Mouse (Mus musculus) embryo, embryonic 10.5 days (tissue): ENCODE results near the gene Etv1.
"Not testable (repeated sequence)": the region's sequence is repeated elsewhere in the genome, so short reads cannot be mapped to it uniquely, and the experiment has no call there.

ENCODE experiments used
- DNase-seq: peaks from one replicate; pipeline ENCODE4 v3.0.0-alpha.2; 2015; ENCODE audit warnings: low spot score

Gene Etv1

DNA sequence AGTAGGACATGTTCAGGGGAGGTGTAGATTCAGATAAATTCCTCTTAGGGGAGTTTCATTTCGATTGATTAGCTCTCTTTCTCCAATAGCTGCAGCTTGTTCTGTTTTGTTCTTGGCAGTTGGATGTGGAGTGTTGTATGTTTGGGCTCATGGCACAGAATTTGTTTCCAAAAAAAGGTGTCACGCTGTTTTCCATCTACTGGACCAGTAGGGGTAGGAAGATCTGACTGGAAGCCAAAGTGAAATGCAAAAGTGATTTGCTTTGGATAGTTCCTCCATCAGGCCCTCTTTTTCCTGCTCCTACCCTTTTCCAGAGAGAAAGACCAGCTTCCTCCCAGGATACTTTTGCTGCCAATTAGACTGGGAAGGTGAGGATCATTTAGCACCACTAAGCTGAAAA lies 39.1 kb downstream of the Etv1 start:
- no peak for DNase-seq

DNA sequence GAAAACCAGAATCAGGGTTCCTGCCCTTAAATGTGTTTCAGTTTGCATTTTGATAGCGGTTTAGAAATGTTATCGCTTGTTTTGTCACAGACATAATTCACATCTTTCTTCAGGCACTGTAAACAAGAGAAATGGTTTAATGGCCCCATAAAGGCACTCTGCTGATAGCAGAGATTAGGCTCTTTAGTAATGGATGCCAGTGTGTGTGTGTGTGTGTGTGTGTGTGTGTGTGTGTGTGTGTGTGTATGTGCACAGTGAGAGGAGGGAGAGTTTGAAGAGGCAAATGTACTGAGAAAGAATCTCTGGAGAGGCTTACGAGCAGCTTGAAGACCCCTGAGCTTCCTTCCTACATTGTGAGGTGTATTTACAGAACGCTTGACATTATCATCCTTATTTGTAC lies 41.5 kb downstream of the Etv1 start:
- DNase-seq, result no peak

DNA sequence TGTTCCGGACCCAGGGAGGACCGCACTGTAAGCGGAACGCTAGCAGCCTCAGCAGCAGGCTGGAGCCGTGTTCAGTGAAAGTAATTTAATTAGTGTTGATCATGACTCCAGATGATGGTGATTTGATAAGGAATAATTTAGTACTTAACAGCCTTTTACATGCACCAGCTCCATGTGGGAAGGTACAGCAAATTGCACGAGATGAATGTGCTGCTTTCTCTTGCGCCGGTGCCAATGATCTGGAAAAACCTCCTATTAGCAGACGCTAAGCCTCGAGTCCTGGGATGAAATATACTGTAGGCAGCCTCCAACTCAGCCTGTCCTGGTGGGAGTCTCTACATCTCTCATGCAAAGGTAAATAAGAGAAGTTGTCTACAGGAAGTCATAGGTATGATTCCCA lies 45.2 kb downstream of the Etv1 start:
- DNase-seq, result no peak

DNA sequence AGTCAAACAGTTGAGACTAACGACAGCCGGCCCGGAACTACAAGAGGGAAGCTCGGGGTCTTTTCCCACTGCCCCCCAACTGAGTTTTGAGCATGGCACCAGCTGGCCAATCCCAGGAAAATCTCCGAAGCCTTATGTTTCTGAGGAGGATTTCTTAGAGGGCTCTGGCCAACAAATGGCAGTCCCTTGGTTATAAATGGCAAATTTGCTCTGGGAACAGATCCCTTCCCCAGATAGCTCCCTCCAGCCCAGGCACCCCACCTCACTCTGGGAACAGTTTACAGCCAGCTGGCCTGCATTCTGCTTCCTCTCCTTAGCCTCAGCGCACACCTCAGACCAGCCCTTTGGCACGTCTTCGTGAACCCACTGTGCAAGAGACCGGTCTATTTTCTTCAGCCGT lies 53.8 kb downstream of the Etv1 start:
- DNase-seq, result no peak

DNA sequence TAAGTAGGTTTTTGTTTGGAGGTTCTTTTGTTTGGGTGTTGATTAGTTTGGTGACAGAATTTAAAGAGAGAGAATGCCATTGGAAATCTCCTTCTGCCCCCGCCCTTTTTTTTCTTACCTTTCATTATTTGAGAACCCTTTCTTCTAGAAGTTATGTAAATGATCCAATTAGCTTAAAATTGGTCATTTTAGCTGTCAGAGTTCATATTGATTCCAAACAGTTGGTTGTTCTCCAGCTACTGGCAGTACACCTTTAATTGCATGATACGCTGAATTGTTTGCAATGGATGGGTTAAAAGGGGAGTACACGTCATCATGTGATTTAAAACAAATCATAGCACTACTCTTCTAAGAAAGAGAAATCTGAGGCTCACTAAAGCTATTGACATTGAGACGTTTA lies 55.4 kb downstream of the Etv1 start:
- no peak for DNase-seq

DNA sequence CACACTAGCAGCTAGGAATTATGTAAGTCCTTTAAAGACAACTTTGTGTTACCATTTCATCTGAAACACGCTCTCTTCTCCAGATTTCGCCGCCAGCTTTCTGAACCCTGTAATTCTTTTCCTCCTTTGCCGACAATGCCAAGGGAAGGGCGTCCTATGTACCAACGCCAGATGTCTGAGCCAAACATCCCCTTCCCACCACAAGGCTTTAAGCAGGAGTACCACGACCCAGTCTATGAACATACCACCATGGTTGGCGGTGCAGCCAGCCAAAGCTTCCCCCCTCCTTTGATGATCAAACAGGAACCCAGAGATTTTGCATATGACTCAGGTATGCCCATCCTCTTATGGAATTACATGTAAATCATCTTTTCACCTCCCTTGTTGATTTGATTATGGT lies 55.8 kb downstream of the Etv1 start:
- not testable (repeated sequence) for DNase-seq

DNA sequence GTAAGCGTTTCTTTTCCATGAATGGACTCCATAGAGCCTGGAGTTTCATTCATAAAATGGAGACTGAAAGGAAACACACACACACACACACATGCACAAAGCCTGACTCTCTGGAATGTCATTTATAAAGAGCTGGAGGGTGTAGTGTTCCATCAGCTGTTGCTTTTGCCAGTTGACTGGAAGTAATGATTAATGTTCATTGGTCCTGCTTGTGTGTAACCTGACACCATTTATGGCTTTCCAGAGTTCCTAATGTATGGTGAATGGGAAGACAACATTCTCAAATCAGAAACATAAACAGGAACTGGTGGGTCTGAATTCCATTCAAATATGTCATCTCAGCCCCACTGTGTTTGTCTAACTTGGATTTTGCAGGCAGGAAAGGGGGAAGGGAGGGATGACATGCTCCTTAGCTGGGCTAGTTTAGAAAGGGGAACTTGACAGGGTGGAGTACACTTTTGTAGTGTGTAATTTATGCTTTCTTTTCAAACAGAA lies 64.7 kb downstream of the Etv1 start:
- DNase-seq, result peak; percentile 88

DNA sequence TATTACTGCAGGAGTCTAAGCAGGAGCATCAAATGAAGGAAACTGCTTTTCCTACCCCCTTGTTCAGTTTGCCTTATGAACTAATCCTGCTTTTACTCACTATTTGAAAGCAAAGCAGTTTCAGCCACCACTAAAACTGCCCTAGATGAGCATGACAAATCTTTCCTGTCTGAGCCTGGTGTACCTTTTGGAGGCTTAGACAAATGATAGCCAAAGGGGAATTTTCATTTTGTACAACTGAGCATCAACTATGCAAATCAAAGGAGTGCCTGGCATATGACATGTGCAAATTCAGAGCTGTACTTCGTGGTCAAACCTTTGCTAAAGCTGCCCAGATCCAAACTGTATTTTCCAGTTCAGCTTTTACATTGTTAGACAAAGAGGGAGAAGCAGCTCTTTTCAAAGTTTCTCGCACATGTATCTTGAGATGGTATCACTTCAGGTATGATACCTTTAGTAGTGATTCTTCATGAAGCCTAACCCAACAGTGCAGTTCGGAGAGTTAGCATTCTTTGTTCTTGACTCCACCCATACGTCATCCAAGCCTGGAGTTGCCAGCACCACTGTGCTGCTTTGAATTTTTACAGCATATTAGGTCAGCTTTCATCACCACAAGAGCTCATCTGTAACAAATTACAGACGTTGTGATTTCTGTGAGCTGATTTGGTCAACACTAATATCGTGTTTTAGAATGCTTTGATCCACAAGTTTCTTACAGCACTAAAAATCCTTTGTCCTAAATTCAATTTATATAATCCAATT lies 68.5 kb downstream of the Etv1 start:
- no peak for DNase-seq

DNA sequence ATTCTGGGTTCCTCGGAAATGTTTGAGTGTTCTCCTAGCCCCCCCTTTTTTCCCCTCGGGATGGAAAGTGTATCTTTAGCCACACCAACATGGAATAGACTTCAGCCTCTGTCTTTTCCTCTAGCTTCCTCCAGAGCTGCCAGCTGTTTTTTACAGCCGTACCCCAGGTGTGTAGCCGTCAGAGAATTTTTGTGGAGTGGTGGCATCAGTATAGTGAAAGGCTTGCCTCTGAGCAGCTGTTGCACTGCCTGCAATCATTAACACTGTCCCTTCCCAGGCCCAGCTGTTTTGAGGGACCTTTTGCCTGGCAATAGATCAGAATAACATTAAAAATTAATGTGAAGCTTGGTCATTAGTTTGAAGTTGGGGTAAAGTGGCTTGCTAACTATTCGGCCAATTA lies 70.8 kb downstream of the Etv1 start:
- no peak for DNase-seq

DNA sequence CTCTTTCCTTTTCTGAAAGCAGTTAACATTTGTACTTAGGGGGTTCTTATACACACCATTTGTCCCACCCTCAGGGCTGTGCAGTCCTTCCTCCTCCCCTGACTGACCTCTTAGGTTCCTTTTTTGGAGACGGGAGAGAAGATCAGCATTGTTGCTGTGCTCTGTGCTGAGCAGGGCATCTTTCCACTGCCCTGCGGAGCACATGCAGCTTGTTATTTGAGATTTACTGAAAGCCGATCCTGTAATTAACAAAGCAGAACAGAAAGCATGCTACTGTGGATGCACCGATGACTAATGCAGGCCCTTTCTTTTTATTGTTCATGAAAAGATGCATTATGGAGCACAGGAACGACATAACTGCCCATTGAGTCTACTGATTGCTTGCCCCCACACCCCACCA lies 75.1 kb downstream of the Etv1 start:
- no peak for DNase-seq

DNA sequence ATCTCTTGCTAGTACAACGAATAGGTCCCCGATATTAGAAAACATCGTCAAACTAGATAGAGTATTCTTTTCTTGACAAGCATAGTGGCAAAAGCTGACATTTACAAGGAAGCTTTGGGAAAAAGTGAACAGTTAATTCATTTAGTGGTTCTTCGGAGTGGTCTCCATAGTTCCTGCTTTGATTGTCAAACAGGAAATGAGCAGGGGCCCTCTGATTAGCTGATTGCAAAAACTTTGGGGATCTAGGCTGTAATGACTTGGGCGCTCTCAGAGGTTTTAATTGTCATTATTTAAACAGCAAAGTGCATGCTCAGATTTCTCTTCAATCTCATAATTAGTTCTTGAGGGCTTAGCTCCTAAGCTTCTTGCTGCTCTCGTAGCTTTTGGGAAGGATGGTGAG lies 75.6 kb downstream of the Etv1 start:
- DNase-seq, result no peak

DNA sequence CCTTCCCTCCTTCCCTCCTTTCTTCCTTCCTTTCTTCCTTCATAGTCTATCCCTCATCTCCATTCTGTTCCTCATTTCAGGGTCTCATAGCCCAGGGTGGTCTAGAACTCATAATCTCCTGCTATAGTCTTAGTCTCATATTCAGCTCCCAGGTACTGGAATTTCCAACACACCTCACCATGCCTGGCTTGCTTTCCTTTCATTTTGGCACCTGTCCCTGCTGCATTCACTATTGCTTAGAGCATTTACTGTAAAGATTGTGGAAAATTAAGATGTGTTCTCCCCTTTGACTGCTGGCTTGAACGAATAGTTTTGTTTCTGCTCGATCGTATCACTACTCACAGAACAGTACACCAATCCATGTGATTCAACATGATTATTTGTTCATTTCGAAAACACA lies 80.5 kb downstream of the Etv1 start:
- no peak for DNase-seq

DNA sequence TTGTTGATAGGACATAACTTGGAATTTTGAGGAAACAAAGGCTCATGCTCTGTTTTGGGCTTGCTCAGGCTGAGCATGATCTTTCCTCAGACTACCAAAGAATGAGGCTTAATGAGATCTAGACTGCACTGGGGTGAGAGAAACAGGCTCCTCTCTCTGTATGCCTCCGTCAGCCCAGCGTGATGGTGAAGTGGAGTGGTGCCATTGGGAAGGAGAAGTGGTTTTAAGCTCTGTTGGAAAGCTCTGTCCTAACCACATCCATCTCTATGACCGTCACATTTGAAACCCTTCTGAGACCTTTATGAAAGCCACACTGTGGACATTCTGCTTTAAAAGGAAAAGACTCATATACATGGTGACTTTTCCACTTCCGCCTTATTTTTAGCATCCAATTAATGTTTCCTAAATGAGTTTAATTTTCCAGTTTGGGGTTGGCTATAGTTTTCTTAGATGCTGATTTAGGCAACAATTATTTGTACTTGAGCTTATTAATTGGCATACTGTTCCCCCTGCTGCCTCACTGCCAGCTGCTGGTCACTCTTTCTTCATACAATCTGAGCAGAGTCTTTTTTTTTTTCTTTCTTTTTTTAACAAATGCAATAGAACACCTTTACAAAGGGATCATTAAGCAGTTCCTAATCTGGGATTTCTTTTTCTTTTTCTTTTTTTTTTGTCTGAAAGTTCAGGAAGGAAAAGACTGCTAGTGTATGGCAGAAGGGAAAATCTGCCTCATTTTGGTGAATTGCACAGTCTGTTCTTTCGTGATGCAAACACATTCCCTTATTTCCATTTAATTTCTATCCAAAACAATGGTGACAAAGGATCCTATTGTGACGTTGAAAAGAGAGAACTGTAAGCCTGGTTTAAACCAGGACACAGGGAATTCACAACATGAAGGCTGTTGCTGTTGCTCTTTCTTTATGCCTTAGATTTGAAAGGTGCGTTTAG lies 81.3 kb downstream of the Etv1 start:
- DNase-seq, result no peak

DNA sequence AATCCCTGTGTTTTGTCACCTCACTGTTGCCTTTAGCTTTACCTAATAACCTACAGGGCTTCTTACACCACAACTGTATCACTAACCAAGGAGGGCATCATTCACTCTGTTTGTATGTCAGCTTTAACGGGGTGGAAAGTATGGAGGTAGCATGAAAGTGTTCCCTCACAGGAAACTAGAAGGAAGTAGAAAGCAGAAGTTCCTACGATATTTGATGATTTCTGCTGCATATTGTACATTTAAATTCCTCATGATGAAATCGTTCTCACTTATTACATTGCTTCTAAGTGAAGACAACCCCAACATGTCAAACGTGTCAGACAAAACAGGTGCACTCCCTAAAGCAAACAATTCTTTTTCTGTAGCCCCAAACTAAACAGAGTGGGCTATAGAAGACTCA lies 84.2 kb downstream of the Etv1 start:
- no peak for DNase-seq

DNA sequence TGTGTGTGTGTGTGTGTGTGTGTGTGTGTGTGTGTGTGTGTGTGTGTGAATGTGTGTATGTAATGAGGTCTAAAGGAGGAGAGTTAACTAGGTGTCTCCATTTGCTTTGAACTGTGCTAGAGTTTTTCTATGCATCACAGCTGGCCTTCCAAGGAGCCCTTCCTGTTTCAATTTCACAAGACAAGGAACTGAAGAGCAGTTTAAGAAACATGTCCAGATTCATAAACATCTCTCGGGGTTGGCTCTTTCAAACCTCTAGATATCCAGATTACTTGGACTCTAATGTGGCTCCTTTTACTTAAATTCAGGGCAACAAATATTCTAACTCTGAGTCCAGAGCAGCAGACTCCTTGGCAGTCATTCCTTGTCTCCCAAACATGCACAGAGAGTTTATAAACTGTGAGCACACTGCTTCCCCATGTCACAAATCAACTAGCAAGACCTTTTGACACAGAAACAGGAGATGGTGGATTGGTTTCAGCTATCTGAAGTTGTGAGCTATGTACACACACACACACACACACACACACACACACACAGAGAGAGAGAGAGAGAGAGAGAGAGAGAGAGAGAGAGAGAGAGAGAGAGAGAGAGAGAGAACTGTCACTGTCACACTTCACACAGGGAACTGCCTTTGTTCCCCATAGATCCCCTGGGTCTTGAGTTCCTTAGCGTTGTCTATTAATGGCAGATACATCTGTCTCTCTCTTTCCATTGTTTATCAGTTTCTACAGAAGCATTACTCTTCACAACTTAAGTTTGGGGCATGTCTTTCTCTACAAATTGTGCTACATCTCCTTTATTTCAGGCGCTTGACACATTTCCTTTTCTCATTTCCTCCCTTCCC lies 85.0 kb downstream of the Etv1 start:
- no peak for DNase-seq

DNA sequence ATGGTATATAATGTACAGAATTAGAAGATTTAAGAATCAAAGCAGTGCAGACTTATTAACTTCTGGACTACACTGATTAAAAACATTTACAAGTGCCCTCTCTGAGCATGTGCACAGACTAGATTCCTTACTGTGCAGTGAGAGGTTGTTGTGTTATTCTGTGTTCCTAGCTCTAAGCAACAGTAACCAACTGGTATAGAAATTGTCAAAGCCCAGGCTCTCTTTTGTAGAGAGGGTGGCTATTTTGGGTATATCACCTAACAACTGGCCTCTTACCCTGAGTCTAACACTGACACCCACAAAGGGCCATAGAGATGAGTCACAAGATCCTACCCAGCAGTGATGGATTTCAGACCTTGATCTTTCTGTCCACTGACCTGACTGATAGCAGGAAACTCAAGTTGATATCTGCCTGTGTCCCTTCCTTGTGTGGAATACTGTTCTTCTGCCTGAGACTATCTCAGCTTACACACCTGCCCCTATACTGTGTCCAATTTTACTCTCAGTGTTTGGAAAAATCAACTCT lies 95.4 kb downstream of the Etv1 start:
- no peak for DNase-seq

DNA sequence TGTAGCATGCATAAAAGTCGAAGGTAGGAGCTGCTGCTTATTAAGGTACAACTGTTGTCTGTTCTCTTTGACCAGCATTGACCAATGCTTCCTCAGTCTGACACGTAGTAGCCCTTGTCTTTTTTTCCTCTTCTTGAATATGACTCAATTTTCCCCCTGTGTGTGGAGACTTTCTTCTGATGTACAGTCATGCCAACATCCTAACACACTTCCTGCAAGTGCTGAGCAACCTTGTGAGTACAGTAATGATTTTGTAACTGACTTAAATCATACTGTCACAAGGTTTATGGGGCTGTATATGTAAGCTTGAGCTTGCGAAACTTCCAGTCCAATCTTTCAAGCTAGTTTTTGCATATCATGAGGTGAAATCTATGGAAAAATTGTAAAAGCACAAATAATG lies 125.3 kb downstream of the Etv1 start:
- DNase-seq, result no peak

DNA sequence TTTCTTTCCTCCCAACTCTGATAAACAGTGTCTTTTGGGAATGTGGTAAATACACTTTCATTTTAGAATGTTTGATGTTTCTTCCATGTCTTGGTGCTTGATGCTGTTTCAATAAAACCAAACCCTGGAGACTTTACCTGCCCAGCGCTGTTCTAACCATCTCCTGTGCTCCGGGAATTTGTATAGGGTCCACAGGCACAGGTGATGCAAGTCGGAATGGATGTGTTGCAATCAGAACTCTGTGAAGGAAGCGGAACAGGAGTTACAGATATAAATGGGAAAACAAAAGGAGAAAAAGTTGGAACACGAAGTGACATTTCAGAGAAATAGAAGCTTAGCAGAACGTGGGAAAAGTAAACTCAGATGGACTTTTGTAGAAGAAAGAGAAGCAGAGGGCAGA lies 127.1 kb downstream of the Etv1 start:
- DNase-seq, result no peak

DNA sequence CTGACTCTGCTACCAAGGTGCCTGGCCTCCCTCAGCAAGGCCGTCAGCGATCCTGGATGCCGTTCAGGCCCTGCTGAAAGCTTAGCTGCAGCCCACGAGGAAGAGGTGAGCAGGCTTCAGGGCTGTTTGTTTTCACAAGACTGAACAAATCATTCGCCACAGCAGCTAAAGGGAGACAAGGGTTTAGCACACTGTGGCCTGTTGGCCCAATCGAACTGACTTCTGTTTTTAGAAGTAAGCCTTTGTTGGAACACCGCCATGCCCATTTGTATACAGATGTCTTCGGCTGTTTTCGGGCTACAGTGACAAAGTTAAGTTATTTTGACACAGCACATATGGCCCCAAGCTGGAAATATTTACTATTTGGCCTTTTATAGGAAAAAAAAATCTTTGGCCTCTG lies 127.6 kb downstream of the Etv1 start:
- peak; percentile 2 for DNase-seq

DNA sequence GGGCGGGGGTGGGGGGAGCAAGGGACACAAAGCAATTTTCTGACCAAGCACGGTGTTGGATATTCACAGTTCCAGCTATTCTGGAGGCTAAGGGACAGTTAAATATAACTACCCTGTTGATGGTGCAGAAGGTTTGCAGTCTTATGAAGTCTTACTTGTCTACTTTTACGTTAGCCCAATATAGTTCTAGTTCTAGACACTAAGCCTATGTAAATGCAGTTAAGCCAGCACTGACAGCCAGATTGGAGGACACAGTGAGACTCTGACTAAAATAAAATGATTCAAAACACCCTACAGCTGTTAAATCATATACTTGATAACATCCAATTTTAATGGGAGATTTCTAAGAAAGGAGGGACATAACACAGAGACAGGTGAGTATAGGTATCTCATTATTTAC lies 129.8 kb downstream of the Etv1 start:
- no peak for DNase-seq
